8 mouse cellular contexts compared by ENCODE assay signal in genomic region chr11:116624131-116624832, GRCm38 (mm10). TPM values are rescaled to one million over a fixed set of nuclear protein-coding genes. Genes with fewer than 3 reads are reported as not detected.
DNase-seq lines count a peak whose midpoint lies in the region; TF ChIP-seq lines count a peak whose summit lies in the region.

No protein-coding gene starts in this region.

- peak overlapping the region; percentile 46 for H3K4me3 ChIP-seq in left cerebral cortex, adult 2 months

- peak in 1 of 2 experiments; percentile 29 for DNase-seq in left cerebral cortex, adult 2 months (ENCODE audit: extremely low spot score in 1 of 2, low spot score in 2 of 2)
- DNase-seq in left cerebral cortex, adult 8-10 months (ENCODE audit: low spot score in 2 of 2): no peak
- DNase-seq in embryo, embryonic 11.5 days (ENCODE audit: low read depth, low spot score): peak; percentile 74
- peak; percentile 87 for DNase-seq in heart, adult 8-10 months (ENCODE audit: low spot score)
- peak; percentile 85 to 93 for DNase-seq in kidney, adult 8-10 months
- peak; percentile 88 for DNase-seq in lung, postnatal 14 days
- DNase-seq in retina, adult 2 months (ENCODE audit: low read depth, low spot score): peak; percentile 84
- DNase-seq in urinary bladder, postnatal 25 days (ENCODE audit: low spot score): peak; percentile 84

- H3K27ac ChIP-seq in left cerebral cortex, adult 2 months: 0 out of 2 replicates have a peak overlapping the region, but pooled peaks have one; percentile 36

- intact Hi-C loops in left cerebral cortex, adult 2 months (cut with DNase I): no loop called here

- TF ChIP-seq CTCF in left cerebral cortex, adult 2 months (IDR thresholded peaks at IDR 0.05): no peak

RNA-seq across cellular contexts. Expression of gene Rhbdf2, which starts 2.5 kb away (rescaled TPM):
- 1 to 10 TPM; 1.9 to 2.0 TPM for total RNA-seq in left cerebral cortex, adult 2 months (2021)
- total RNA-seq in left cerebral cortex, adult 8-10 months (2022): 1 to 10 TPM; 1.1 to 1.6 (median 1.3) TPM
- total RNA-seq in heart, adult 8-10 months (2022): 10 to 100 TPM in 3 of 4 experiments, 1 to 10 TPM in 1; 8.7 to 12.6 (median 10.6) TPM

RNA-seq across cellular contexts. Expression of gene Prcd, which starts 29.1 kb away (rescaled TPM):
- 1 to 10 TPM; 5.4 to 5.8 TPM for total RNA-seq in left cerebral cortex, adult 2 months (2021)
- 1 to 10 TPM; 5.0 to 7.0 (median 5.5) TPM for total RNA-seq in left cerebral cortex, adult 8-10 months (2022)
- 1 to 10 TPM; 1.4 to 2.0 (median 1.8) TPM for total RNA-seq in heart, adult 8-10 months (2022)

RNA-seq across cellular contexts. Expression of gene Cygb, which starts 29.8 kb away (rescaled TPM):
- total RNA-seq in left cerebral cortex, adult 2 months (2021): 10 to 100 TPM; 42.8 to 45.3 TPM
- total RNA-seq in left cerebral cortex, adult 8-10 months (2022): 10 to 100 TPM; 55.8 to 62.7 (median 58.2) TPM
- total RNA-seq in heart, adult 8-10 months (2022): 10 to 100 TPM; 40.6 to 64.1 (median 43.0) TPM

RNA-seq across cellular contexts. Expression of gene Aanat, which starts 38.0 kb away (rescaled TPM):
- total RNA-seq in left cerebral cortex, adult 2 months (2021): 1 to 10 TPM; 1.3 to 2.2 TPM
- 1 to 10 TPM in 1 of 4 experiments, under 1 TPM in 3; 0.57 to 3.2 (median 0.84) TPM for total RNA-seq in left cerebral cortex, adult 8-10 months (2022)
- not detected for total RNA-seq in heart, adult 8-10 months (2022)

RNA-seq across cellular contexts. Expression of gene Ube2o, which starts 43.0 kb away (rescaled TPM):
- 100 to 1,000 TPM; 123 to 125 TPM for total RNA-seq in left cerebral cortex, adult 2 months (2021)
- total RNA-seq in left cerebral cortex, adult 8-10 months (2022): 100 to 1,000 TPM; 115 to 119 (median 117) TPM
- total RNA-seq in heart, adult 8-10 months (2022): 10 to 100 TPM; 27.4 to 33.1 (median 29.8) TPM

Comparison
In these comparisons a context has a peak if more than half of its experiments do, and no peak if none do; other contexts are left out.
1. DNase-seq: peak in embryo, embryonic 11.5 days (single experiment), heart, adult 8-10 months (single experiment), kidney, adult 8-10 months (2 of 2), lung, postnatal 14 days (single experiment), retina, adult 2 months (single experiment) and urinary bladder, postnatal 25 days (single experiment); none in left cerebral cortex, adult 8-10 months (0 of 2).